Mouse (Mus musculus) G1E-ER4 (cell line): ENCODE results near the gene Flnb. TPM values are rescaled to one million over a fixed set of nuclear protein-coding genes. Genes with fewer than 3 reads are reported as not detected.

Experiments
- GATA1 ChIP-seq: IDR thresholded peaks from one replicate; pipeline ENCODE4 v1.8.0; 2012; ENCODE audit warnings: low read length, inconsistent platforms
- polyA plus RNA-seq: library from polyadenylated mRNA; stranded (reverse); fragments of >175 nt; gene quantifications from 2 replicates; pipeline ENCODE4 v1.2.3, GENCODE M21; 2012

Gene Flnb
- polyA plus RNA-seq, 1 experiment: 5.9 TPM

GRCm38 (mm10) chr14:7899986-7900385 lies 82.2 kb downstream of the Flnb start:
- TF ChIP-seq GATA1: no peak

- TF ChIP-seq GATA1: no peak
Measured at GRCm38 (mm10) chr14:7900481-7901049, 82.8 kb downstream of the Flnb start.

- TF ChIP-seq GATA1: no peak
Measured at GRCm38 (mm10) chr14:7901484-7902240, 83.9 kb downstream of the Flnb start.

GRCm38 (mm10) chr14:7907058-7907457 lies 89.3 kb downstream of the Flnb start:
- TF ChIP-seq GATA1: no peak

- no peak for TF ChIP-seq GATA1
Measured at GRCm38 (mm10) chr14:7909472-7909871, 91.7 kb downstream of the Flnb start.

- TF ChIP-seq GATA1: no peak
Measured at GRCm38 (mm10) chr14:7913842-7914241, 96.1 kb downstream of the Flnb start.

- TF ChIP-seq GATA1: no peak
Measured at GRCm38 (mm10) chr14:7914461-7914860, 96.7 kb downstream of the Flnb start.

- no peak for TF ChIP-seq GATA1
Measured at GRCm38 (mm10) chr14:7918150-7918991, 100.6 kb downstream of the Flnb start.

- TF ChIP-seq GATA1: no peak
Measured at GRCm38 (mm10) chr14:7919309-7919708, 101.6 kb downstream of the Flnb start.

- TF ChIP-seq GATA1: no peak
Measured at GRCm38 (mm10) chr14:7919921-7920320, 102.2 kb downstream of the Flnb start.

GRCm38 (mm10) chr14:7921459-7921858 lies 103.7 kb downstream of the Flnb start:
- TF ChIP-seq GATA1: no peak

GRCm38 (mm10) chr14:7923635-7924034 lies 105.9 kb downstream of the Flnb start:
- TF ChIP-seq GATA1: no peak

- TF ChIP-seq GATA1: no peak
Measured at GRCm38 (mm10) chr14:7928362-7928761, 110.6 kb downstream of the Flnb start.

- no peak for TF ChIP-seq GATA1
Measured at GRCm38 (mm10) chr14:7929029-7929428, 111.3 kb downstream of the Flnb start.

GRCm38 (mm10) chr14:7932151-7932550 lies 114.4 kb downstream of the Flnb start:
- no peak for TF ChIP-seq GATA1

- TF ChIP-seq GATA1: no peak
Measured at GRCm38 (mm10) chr14:7934166-7934565, 116.4 kb downstream of the Flnb start.
